Mouse (Mus musculus): ENCODE data around the gene Zbtb42. TPM values are rescaled to one million over a fixed set of nuclear protein-coding genes. Genes with fewer than 3 reads are reported as not detected.

The Zbtb42 gene
- total and polyA plus RNA-seq, 2 experiments from 2014 or later, result 3.3 to 3.7 TPM

DNA sequence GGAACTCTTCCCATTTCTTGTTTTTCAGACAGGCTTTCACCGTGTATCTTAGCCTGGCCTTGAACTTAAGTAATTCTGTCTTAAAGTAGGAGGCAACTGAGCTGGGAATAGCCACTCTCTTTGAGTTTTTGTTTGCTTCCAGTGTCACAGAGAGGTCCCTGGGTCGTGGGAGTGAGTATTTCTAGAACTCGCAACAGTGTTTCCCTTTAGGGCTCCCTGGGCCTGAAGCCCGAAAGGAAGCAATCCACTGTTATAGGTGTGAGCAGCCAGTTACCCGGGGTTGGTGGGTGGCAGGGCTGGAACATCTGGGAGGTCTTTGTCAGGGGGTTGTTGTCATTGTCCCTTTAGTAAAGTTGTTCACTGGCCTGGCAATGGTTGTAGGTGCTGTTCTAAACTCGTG is 32.5 kb upstream of the Zbtb42 start:
- H3K27ac ChIP-seq, result no peak overlapping the region
- WGBS, result 54% methylated on average over 6 of the region's 6 CpGs
- no peak for ATAC-seq

GRCm38 (mm10) chr12:112648081-112648480 is 30.5 kb upstream of the Zbtb42 start:
- Histone ChIP-seq H3K4me2 (ENCODE audit: low read depth, low read length) (no peak overlapping the region), H3K4me1 (ENCODE audit: insufficient read depth, low read length) (peaks cover 8% of the 10 kb centered on the region; the same call in 1 of the 2 replicates), H3K9me3 (ENCODE audit: low read length) (no peaks in the 10 kb centered on the region), H3K4me3 (ENCODE audit: low read length) (no peak overlapping the region), H3K27me3 (ENCODE audit: insufficient read depth, low read length) (no peaks in the 10 kb centered on the region), H3K36me3 (ENCODE audit: insufficient read depth, low read length) (peaks cover 20% of the 10 kb centered on the region), H3K9ac (replicated peaks; ENCODE audit: low read length) (no peak overlapping the region), H3K27ac (no peak overlapping the region)
- no peak for TF ChIP-seq CTCF (IDR thresholded peaks at IDR 0.05; ENCODE audit: low read depth)
- ATAC-seq (no peak), DNase-seq (ENCODE audit: low spot score) (no peak)
- 95% methylated on average over 5 of the region's 5 CpGs for WGBS

More for the DNA sequence above, 32.5 kb upstream of the Zbtb42 start:
- peak overlapping the region; percentile 91 for H3K4me2 ChIP-seq (ENCODE audit: low read depth, low read length)
- no peak for TF ChIP-seq CTCF (IDR thresholded peaks at IDR 0.05; ENCODE audit: low read depth)
- 0 out of 2 replicates have a peak overlapping the region, but pooled peaks have one; percentile 67 for H3K4me3 ChIP-seq (ENCODE audit: low read length)
- no peak for DNase-seq (ENCODE audit: low spot score)
- no peaks in the 10 kb centered on the region for H3K27me3 ChIP-seq (ENCODE audit: insufficient read depth, low read length)
- H3K36me3 ChIP-seq (ENCODE audit: insufficient read depth, low read length), result peaks cover 15% of the 10 kb centered on the region
- H3K4me1 ChIP-seq (ENCODE audit: insufficient read depth, low read length), result peaks cover 8% of the 10 kb centered on the region; the same call in 1 of the 2 replicates
- peak overlapping the region; percentile 68; the same call in 1 of the 2 replicates for H3K9ac ChIP-seq (replicated peaks; ENCODE audit: low read length)
- H3K9me3 ChIP-seq (ENCODE audit: low read length), result no peaks in the 10 kb centered on the region

- H3K27me3 ChIP-seq (ENCODE audit: insufficient read depth, low read length), result no peaks in the 10 kb centered on the region
- H3K4me1 ChIP-seq (ENCODE audit: insufficient read depth, low read length), result no peaks in the 10 kb centered on the region
- H3K9me3 ChIP-seq (ENCODE audit: low read length), result no peaks in the 10 kb centered on the region
- no peak overlapping the region for H3K4me2 ChIP-seq (ENCODE audit: low read depth, low read length)
- ATAC-seq (no peak), DNase-seq (ENCODE audit: low spot score) (no peak)
- H3K27ac ChIP-seq, result no peak overlapping the region
- H3K9ac ChIP-seq (replicated peaks; ENCODE audit: low read length), result no peak overlapping the region
- H3K36me3 ChIP-seq (ENCODE audit: insufficient read depth, low read length), result peaks cover 51% of the 10 kb centered on the region
- no peak overlapping the region for H3K4me3 ChIP-seq (ENCODE audit: low read length)
- no peak for TF ChIP-seq CTCF (IDR thresholded peaks at IDR 0.05; ENCODE audit: low read depth)
- 81% methylated on average over 5 of the region's 5 CpGs for WGBS
Observed at GRCm38 (mm10) chr12:112651778-112652439, 26.7 kb upstream of the Zbtb42 start.

GRCm38 (mm10) chr12:112653157-112653824 is 25.3 kb upstream of the Zbtb42 start:
- no peaks in the 10 kb centered on the region for H3K27me3 ChIP-seq (ENCODE audit: insufficient read depth, low read length)
- no peaks in the 10 kb centered on the region for H3K4me1 ChIP-seq (ENCODE audit: insufficient read depth, low read length)
- ATAC-seq (peak; percentile 67), DNase-seq (ENCODE audit: low spot score) (peak; percentile 95)
- peak; percentile 99 for TF ChIP-seq CTCF (IDR thresholded peaks at IDR 0.05; ENCODE audit: low read depth)
- H3K4me3 ChIP-seq (ENCODE audit: low read length), result no peak overlapping the region
- peaks cover 60% of the 10 kb centered on the region for H3K36me3 ChIP-seq (ENCODE audit: insufficient read depth, low read length)
- peak overlapping the region; percentile 27; the same call in 1 of the 2 replicates for H3K27ac ChIP-seq
- H3K9me3 ChIP-seq (ENCODE audit: low read length), result no peaks in the 10 kb centered on the region
- no peak overlapping the region for H3K4me2 ChIP-seq (ENCODE audit: low read depth, low read length)
- 33% methylated on average over 7 of the region's 7 CpGs for WGBS
- H3K9ac ChIP-seq (replicated peaks; ENCODE audit: low read length), result no peak overlapping the region

DNA sequence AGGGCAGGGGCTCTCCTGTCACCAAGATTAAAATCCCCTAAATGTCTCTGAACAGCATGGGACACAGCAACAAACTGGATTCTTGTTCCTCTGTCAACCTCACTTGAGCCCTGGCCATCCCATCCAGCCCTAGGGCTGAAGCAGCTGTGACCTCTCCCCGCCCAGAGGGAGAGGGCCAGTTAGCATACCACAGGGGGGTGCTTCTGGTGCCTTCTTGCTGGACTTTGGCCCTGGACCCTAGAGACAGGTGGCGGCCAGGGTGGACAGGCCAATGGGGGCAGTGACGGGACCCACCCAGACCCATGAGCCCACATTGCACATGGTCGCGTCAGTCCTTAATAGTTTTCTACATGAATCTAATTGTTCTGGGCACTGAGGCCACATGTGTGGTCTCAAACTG is 24.6 kb upstream of the Zbtb42 start:
- no peak overlapping the region for H3K4me3 ChIP-seq (ENCODE audit: low read length)
- H3K9ac ChIP-seq (replicated peaks; ENCODE audit: low read length), result no peak overlapping the region
- H3K9me3 ChIP-seq (ENCODE audit: low read length), result no peaks in the 10 kb centered on the region
- no peaks in the 10 kb centered on the region for H3K4me1 ChIP-seq (ENCODE audit: insufficient read depth, low read length)
- H3K27me3 ChIP-seq (ENCODE audit: insufficient read depth, low read length), result no peaks in the 10 kb centered on the region
- peaks cover 63% of the 10 kb centered on the region for H3K36me3 ChIP-seq (ENCODE audit: insufficient read depth, low read length)
- H3K4me2 ChIP-seq (ENCODE audit: low read depth, low read length), result no peak overlapping the region
- TF ChIP-seq CTCF (IDR thresholded peaks at IDR 0.05; ENCODE audit: low read depth), result no peak
- ATAC-seq (no peak), DNase-seq (ENCODE audit: low spot score) (no peak)
- 74% methylated on average over 5 of the region's 5 CpGs for WGBS
- no peak overlapping the region for H3K27ac ChIP-seq

DNA sequence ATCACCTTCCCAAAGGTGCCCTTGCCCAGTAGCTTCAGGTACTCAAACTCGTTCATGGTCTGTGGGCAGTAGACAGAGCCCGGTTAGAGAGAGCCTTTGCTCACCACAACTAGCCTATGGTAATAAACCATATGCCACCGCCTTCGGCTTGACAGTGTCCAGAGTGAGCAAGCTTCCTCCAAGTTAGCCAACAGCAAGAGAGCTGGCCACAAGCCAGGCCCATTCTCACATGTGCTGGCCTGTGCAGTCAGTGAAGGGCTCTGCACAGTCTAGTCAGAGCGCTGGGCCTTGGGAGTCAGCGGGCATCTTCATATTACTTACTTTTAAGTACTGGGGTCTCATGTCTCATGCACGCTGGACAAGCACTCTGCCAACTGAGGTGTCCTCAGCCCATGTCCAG is 20.0 kb upstream of the Zbtb42 start:
- 64% methylated on average over 7 of the region's 7 CpGs for WGBS
- Histone ChIP-seq H3K27me3 (ENCODE audit: insufficient read depth, low read length) (no peaks in the 10 kb centered on the region), H3K4me2 (ENCODE audit: low read depth, low read length) (no peak overlapping the region), H3K36me3 (ENCODE audit: insufficient read depth, low read length) (peaks cover 64% of the 10 kb centered on the region), H3K4me3 (ENCODE audit: low read length) (no peak overlapping the region), H3K27ac (no peak overlapping the region), H3K9ac (replicated peaks; ENCODE audit: low read length) (no peak overlapping the region), H3K4me1 (ENCODE audit: insufficient read depth, low read length) (peaks cover 13% of the 10 kb centered on the region), H3K9me3 (ENCODE audit: low read length) (no peaks in the 10 kb centered on the region)
- DNase-seq (ENCODE audit: low spot score) (peak; percentile 59), ATAC-seq (no peak)
- TF ChIP-seq CTCF (IDR thresholded peaks at IDR 0.05; ENCODE audit: low read depth), result no peak

DNA sequence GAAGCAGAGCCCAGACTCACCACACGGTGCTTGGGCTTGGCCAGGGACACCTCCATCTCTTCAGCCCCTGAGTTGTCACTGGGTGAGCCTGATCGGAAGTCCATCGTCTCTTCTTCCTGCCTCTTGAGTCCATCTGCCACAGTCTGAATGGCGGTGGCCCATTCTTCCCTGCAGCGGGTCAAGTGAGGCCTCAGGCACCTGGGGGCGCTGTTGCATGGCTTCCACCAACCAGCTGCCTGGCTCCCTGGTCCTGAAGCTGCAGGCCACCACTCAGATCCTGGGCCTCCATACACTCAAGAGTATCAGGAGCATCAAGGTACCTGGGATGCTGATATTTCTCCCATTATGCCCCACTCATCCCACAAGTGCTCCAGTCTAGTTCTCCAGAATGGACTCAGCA is 19.5 kb upstream of the Zbtb42 start:
- ATAC-seq (no peak), DNase-seq (ENCODE audit: low spot score) (peak; percentile 43)
- no peak overlapping the region for H3K9ac ChIP-seq (replicated peaks; ENCODE audit: low read length)
- no peak overlapping the region for H3K4me3 ChIP-seq (ENCODE audit: low read length)
- H3K36me3 ChIP-seq (ENCODE audit: insufficient read depth, low read length), result peaks cover 61% of the 10 kb centered on the region
- TF ChIP-seq CTCF (IDR thresholded peaks at IDR 0.05; ENCODE audit: low read depth), result peak; percentile 62
- 67% methylated on average over 6 of the region's 6 CpGs for WGBS
- no peak overlapping the region for H3K27ac ChIP-seq
- no peaks in the 10 kb centered on the region for H3K9me3 ChIP-seq (ENCODE audit: low read length)
- peaks cover 18% of the 10 kb centered on the region for H3K4me1 ChIP-seq (ENCODE audit: insufficient read depth, low read length)
- no peak overlapping the region for H3K4me2 ChIP-seq (ENCODE audit: low read depth, low read length)
- no peaks in the 10 kb centered on the region for H3K27me3 ChIP-seq (ENCODE audit: insufficient read depth, low read length)
